Mouse (Mus musculus) G1E (cell line): Measurements from ENCODE around the gene Pip5k1b.

Experiments used
- CTCF ChIP-seq: IDR thresholded peaks from 2 replicates; pipeline ENCODE4 v1.5.1; 2012; ENCODE audit warnings: low read depth, low read length, inconsistent platforms, mixed read lengths
- GATA1 ChIP-seq: IDR thresholded peaks from 2 replicates; pipeline ENCODE4 v1.6.1; 2012; ENCODE audit warnings: borderline replicate concordance, low read length, inconsistent platforms, mixed read lengths
- POLR2AphosphoS5 ChIP-seq: IDR thresholded peaks from 2 replicates; pipeline ENCODE4 v1.6.1; 2012; ENCODE audit warnings: low read depth, low read length, inconsistent platforms; ENCODE audit not compliant: insufficient replicate concordance
- TAL1 ChIP-seq: conservative IDR thresholded peaks from 2 replicates; pipeline ENCODE4 v1.6.1; 2012; ENCODE audit warnings: low read depth, low read length, inconsistent platforms, mixed read lengths

DNA sequence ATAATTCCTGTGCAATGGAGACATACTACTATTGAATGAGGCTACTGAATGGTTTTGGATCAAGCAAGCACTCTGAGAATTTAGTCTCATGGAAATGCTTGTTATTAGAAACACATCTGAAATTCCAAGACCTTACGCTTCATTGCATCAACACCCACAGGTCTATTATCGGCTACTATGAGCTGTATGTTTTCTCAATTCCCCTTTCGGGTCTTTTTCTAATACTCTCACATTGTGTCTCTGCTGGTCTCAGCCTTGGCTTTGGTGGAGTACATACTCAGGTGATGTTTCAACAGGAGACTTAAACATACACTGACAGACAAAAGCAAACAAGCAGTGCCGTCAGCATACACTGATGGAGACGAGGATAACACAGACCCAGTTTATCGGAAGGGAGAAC is 187.3 kb downstream of the Pip5k1b start:
- no peak for TF ChIP-seq CTCF
- TF ChIP-seq GATA1, result no peak
- no peak for TF ChIP-seq POLR2AphosphoS5
- TF ChIP-seq TAL1, result no peak
